Mouse (Mus musculus) right cerebral cortex, postnatal 36 days (tissue): ENCODE measurements at regions not wholly inside any gene's neighbourhood (a gene's known extent, or its start where the extent isn't known, plus 50 kb on each side); places are given as distances from the start of the nearest gene placed in this dataset.

Source experiments
- DNase-seq, 2 experiments: peaks; one replicate each; pipeline ENCODE4 v3.0.0; 2022; ENCODE audit warnings: low spot score in 2 of 2, mixed read lengths in 1 of 2

DNA sequence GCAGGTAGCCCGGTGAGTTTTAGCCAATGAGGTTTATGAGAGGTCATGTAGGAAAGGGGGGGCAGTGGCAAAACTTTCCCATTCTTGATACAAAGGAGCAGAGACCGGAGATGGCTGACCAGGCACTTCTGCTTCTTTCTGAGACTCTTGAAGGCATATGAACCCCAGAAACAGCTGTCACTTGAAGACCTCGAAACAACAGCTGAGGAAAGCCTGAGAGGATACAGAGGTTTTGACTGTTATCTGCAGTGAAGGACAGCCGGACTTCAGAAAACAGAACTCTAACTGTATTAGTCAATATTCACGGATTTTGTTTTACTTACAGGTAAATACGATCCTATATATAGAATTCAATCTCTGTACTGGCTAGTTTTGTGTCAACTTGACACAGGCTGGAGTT is 50.0 kb upstream of the Tiparp start:
- no peak for DNase-seq

DNA sequence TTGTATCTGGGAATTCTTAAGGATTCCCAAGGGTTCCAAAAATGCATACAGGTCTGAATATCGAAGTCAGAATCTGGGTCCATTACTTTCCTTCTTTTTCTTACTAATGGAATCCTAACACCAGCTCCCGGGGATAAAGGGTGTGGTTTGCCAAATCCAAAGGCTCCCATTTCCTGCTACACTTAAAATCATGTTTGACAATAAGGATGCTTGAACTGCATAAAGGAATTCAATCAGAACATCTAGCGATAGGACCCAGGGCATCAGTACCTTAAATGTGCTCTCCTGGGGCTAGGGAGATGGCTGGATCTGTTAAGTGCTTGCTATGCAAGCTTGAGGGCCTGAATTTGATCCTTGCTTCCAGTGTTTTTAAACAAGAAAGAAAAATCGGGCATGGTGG is 51.1 kb upstream of the Tiparp start:
- DNase-seq, result no peak

DNA sequence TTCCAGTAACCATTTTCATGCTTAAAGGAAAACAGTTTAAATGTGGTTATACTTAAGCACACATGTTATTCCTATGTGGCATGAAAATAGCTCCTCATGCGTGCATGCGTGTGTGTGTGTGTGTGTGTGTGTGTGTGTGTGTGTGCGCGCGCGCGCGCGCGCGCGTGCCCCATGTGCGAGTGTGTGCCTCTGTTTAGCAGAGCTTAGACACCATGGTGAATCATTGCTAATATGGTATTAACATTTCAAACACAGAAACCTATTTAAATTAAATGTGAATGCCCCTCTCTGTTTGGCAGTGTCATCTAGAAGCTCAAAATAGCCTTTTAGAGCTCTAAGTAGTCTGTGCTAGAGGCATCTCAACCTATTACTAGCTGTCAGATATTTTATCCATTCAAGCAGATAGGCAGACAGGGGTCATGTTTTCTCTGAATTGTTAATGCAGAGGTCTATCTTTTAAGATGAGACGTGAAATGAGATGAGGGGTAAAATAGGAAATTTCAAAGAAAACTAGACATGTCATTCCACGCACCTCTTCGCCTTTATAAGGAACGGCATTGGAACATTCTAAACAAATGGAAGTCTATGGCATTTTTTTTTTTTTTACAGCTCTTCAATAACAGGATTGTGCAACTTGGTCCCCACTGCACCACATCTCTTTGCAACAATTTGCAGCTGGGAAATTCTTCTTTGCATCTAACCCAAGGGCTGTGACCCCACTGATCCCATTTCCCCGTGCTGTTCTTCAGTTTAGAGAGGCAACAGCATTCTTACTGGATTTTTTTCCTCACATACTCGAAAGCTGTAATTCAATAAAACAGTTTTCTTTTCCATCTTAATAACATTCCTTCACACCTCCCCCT is 51.9 kb upstream of the Tiparp start:
- DNase-seq, result no peak

DNA sequence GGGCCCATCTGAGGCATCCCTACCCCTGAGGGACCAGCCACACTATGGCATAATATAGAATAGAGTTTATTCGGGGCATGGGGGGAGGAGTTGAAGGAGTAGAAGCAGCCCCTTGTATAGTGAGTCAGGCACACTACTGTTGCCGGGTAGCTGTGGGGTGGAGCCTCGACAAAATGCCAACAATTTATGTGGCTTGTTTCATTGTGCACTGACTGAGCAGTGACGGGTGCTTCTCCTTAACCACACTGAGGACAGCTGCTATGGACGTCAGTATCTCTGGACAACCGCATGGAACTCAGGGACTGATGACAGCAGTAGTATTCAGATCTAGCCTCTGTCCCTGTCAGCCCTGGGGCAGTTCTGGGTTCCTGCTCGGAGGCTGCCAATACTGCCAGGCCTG is 53.6 kb upstream of the Tiparp start:
- no peak for DNase-seq

DNA sequence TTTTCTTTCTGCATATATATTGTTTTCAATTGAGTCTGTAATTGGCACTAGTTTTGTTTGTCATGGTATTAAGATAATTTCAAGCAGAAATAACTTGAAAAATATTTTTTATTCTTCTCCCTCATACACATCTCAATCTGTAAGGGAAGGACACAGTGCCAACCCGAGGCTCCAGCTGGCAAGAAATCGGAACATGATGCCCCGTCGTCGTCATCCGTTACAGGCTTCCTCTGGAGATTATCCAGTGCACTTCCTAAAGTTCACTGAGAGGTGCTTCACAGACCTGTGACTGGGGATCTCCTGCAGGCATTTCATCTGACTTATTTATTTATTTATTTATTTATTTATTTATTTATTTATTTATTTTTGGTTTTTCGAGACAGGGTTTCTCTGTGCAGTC is 56.4 kb upstream of the Tiparp start:
- no peak for DNase-seq

DNA sequence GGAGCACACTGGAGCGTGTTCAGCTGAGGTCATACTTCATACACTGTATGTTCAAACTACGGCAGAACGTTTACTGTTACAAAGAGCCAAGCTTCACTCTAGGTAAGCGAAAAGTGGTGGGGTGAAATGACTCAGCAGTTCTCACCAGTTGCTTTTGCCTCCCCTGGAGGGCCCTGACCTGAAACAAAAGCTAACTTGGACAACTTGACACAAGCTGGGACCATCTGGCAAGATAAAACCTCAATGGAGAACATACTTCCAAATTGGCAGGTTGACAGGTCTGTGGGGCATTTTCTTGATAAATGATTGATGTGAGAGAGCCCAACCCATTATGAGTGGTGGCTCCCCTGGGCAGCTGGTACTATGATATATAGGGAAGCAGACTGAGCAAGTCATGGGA is 59.0 kb upstream of the Tiparp start:
- no peak for DNase-seq

DNA sequence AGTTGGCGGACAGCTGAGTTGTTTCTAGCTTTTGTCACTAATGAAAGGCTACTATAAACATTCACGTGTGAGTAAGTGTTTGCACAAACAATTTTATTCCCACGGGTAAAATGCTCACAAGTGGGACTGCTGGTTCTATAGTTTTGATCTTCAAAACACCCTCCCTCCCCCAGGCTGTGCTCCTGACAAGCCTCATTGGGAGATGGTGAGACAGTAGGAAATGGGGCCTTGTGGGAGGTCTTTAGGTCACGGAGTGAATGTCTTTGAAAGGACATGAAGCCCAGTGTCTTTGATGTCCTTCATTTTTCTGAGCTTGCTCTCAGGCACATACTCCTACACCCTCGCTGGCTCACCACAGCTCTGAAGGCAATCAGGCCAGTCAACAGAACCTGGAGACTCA is 63.4 kb upstream of the Tiparp start:
- no peak for DNase-seq

DNA sequence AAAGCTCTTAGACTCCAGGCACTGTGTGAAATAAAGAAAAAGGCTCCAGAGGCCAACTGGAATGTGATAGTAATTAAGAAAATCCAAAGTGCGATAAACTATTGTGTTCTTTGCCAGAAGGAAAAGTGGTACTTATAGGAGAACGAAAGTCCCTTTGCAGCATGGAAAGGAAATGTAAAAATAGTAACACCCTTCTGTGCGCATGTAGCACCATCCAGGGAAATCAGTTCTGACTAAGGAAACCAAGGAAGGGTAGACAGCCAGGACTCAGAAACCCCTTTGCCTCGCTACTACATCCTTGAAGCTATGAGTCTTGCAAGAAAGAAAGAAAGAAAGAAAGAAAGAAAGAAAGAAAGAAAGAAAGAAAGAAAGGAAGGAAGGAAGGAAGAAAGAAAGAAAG is 67.3 kb upstream of the Tiparp start:
- no peak for DNase-seq

DNA sequence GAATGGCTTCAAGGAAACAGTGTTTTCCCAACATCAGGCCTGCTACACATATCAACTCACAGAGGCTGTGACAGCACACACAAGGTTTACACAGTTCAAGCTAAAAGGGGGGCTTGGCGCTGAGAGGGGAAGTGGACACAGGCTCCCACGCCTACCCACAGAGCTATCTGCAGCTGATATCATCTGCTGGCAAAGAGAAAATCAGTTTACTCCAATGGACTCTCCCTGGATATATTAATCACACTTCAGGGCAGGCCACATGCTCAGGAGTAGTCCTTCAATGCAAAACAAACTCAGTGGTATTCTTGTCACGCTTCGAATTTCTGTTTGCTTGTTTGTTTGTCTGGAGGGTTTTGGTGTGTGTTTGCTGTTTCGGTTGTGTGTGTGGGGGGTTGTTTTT is 67.3 kb upstream of the Ssr3 start:
- no peak for DNase-seq

DNA sequence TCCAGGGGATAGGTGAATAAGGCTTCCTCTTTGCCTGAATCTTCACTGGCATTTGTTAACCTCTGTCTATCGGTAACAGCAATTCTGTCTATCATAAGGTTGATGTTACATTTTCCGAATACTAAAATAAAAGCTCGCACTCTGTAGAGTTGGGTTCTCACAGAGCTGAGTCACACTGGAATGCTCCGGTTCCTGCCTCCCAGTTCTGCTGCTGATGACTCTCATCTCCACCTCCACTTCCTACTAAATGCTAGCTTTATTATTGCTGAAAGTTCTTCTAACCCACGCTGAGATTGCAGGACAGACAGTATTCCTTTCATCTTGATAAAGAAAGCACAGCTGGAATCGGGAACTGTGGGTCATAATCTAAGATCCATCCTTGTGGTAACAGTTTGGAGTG is 65.5 kb upstream of the Ssr3 start:
- no peak for DNase-seq

DNA sequence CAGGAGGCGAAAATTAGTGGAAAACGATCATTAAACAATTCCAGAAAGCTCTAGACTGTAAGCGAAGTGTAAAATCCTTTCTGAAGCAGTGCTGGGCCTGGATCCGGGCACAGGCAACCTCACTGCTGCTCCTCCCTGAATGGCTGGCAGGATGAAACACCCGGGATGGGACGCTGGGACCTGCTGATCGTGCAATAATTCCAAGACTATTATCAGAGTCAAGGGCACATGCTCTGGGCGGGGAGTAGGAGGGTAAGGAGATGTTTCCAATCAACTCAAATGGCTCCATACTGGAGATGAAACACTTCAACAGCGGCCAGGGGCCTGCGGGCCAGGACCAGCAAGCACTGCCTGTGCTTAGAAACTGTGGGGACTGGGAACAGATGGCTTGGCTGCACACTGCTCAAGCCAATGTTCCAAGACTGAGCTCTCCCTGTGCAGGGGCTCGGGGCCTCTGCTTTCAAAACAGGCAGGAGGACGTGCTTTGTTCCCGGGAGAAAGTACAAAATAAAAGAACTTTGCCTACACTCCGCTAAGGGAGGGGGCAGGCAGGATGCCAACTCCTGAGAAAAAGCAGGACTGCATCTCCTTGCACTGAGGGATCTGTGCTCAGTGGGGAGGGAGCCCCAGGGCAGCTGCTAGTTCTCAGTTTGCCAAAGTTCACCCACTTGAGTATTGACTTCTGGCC is 63.3 kb upstream of the Ssr3 start:
- peak; percentile 54 to 59 for DNase-seq

DNA sequence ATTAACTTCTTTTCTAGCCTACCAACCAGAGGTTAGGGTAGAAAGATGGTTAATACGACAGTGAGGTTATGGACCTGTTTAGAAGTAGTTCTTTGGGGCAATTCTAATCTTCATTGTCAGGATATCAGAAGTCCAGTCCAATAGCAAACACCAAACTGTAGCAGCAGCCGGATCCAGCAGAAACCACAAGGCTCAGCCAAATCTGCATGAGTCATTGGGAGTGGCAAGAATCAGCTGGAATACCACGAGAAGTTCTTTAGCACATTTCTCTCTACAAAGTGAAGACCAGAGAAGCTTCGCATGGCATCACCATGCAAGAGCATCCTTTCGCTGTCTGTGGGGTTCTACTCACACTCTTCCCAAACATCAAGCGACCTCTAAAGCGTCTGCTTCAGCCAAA is 61.9 kb upstream of the Ssr3 start:
- DNase-seq, result no peak

DNA sequence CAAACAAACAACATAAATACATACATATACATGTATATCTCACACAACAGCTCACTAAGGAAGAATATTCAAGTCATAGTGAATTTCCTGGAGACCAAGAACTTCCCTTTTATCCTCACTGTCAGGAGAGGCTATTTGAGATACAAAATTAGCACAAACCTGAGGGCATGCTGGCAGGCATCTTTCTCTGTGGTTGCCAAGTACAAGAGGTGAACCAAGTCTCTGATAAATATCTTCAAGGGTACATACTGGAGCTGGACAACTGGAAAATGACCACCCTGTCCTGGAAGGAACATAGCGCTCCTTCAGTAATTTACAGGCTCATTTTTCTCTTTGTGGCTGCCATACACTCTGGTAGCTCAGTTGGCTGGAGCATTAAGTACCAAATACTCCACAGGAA is 56.8 kb upstream of the Ssr3 start:
- no peak for DNase-seq

DNA sequence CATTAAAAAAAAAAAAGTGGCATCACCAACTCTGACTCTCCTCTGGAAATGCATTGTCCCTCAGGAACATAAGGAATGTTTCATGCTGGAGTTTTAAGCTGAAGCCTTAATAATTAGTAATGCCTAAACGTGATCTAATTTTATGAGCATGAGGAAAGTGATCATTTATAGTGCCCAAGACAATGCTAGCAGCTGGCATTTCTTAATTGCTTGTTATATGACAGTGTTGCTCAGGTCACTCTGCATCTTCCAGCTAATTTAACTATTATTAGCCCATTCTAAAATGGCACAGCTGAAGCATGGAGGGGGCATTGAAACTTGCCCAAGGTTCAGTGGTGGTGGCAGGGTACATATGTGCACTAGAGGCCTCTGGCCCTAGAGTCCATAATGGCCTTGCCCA is 51.3 kb upstream of the Ssr3 start:
- no peak for DNase-seq

DNA sequence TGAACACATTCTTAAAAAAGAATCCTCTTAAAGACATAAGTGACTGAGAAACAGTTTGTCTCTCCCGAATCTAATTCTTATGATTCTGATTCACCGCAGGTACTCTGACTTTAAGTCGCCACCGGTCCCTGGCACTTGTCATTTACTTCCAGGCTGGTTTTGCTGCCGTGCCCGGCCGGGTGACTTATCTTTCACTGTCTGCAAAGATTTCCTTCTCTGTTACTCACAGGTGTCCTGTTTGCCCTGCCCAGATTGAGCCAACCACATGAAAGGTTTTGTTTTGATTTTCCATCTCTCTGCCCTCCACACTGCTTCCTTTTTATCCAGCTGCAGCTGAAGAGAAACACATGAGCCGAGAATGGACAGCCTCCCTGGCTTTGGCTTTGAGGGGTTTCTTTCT is 50.5 kb upstream of the Ssr3 start:
- DNase-seq, result no peak

DNA sequence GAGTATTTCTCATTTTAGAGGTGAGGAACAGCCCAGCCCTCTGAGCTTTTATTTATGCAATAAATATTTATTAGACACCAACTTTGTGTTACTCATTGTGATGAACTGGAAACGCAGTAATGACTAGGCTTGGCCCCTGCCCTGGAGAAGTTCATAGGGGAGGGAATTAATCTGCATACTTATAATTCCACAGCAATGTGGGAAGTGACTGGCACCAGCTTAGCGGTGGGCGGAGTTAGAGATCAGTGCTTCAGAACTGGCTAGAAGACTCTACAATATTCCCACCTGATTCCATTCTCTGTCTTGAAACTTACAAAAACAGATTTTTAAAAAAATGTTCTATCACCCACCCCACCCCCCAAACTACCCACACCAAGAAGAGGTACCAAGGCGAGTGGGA is 49.8 kb upstream of the Ssr3 start:
- no peak for DNase-seq
